Mouse (Mus musculus) layer of hippocampus, postnatal 25 days (tissue): Measurements from ENCODE around the gene Best1. TPM values are rescaled to one million over a fixed set of nuclear protein-coding genes. Genes with fewer than 3 reads are reported as not detected.

Source experiments
- DNase-seq, 2 experiments: peaks; one replicate each; pipeline ENCODE4 v3.0.0; 2022; ENCODE audit warnings: mixed read lengths in 2 of 2, low spot score in 1 of 2; ENCODE audit errors: extremely low spot score in 1 of 2
- total RNA-seq, 2 experiments: library from RNA; stranded (reverse); gene quantifications; 2 replicates each; pipeline ENCODE4 v1.2.3; 2021

The Best1 gene
- total RNA-seq, 2 experiments from 2014 or later = 0.85 to 0.96 TPM

DNA sequence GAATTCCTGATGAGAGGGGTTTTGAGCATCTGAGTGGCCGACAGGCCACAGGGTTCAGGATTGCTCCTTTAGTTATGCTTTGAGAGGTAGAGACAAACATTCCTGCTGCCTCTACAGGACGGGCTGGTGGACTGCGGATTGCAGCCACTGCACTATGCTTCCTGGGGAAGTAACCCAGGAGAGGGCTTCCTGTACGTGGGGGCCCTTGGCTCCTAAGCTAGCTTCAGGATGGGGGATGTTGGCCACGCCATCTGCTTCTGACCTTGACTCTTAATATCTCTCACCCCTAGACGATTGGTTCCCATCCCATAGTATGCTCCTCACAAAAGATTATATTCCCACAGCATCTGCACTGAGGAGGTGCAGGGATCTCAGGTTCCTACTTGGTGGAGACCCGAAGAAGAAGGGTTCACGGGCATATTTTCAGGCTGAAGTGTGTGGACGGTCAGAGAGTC is 21.9 kb upstream of the Best1 start:
- DNase-seq = no peak

DNA sequence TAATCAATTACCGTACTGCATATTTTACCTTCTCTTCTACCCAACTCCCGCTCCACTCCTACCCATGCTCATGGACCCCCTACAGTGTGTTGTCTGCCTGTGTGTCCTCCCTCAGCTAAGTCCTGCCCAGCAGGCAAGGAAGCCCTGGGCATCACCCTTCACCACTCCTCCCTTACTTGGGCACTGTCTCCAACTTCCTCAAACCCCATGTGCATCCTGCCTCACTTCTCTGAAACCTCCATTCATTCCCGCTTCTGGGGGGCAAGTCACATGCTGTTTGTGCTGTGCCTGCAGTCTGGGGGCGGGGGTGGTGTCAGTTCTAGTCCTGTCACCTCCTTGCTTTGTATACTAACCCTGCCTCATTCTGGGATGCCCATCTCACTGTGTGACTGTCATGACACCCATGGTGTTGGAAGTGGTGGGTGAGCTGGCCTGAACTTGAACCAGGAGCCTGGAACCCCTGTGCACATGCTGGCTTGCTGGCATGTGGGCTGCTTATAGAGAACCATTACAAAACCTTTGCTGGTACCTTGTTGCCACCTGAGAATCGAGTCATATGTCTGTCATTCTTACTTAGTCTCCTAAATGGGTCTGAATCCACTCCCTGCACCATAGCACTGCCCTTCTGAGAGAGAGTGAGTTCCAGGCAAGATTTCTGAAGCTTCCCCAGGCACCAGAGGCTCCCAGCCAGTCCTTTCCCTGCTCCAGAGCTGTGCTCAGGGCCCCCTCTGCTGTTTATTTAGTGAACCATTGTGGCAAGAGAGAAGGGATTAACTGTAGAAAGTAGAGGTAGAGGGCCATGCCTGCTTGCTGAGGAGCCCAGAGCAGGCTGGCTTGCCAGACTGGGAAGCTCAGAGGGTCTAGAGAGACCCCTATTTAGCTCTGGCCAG is 21.2 kb upstream of the Best1 start:
- peak in 1 of 2 experiments; percentile 51 for DNase-seq

DNA sequence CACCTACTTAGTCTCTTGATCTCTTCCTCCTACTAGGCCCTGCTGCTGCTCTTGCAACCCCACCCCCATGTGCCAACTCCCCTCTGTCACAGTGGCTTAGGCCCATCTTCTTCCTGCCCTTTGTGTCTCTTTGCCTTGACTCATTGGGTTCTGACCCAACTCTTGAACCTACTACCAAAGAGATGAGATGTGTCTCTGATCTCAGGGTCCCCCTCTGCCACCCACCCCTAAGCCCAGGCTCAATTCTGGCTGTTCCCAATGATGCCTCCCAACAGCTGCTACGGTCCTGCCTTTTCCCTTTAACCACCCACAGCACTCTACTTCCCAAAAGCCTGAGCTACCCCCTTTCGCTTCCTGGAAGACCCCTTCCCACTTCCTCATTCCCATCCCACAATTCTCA is 20.5 kb upstream of the Best1 start:
- DNase-seq = no peak

DNA sequence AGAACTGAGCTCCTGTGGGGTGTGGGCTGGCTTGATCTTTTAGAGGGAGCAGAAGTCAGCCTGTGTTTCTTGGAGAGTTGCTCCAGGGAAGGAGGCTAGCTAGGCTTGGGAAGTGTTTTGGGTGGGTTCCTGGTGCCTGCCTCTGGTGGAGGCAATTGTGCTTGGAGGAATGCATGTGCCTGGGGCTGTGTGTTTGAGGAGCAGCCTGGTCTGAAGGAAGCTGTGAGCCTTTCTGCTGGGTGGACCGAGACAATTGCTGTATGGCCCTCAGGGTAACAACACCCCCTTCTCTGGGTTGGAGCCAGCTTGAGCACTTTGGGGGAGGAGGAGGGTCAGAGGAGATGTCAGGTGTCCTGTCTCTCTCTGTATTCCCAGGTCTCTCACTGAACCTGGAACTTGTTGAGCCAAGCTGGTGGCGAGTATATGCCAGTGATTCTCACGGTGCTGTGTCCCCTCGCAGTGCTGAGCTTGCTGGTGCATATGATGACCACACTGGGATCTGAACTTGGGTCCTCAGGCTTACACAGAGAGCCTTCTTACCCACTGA is 17.9 kb upstream of the Best1 start:
- no peak for DNase-seq

DNA sequence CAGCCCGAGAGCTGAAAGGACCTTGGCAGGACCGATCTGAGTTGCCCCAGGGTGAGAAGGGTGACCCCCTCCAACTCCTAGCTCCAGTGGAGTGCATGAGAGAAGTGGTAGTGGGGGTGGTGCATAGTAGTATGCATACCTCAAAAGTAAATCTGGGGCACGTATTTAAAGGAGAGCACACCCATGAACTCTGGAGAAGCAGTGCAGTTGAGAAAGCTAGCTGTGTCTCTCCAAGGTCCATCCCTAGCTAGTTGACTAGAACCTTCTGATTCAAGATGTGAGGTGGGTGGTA is 17.0 kb upstream of the Best1 start:
- no peak for DNase-seq

DNA sequence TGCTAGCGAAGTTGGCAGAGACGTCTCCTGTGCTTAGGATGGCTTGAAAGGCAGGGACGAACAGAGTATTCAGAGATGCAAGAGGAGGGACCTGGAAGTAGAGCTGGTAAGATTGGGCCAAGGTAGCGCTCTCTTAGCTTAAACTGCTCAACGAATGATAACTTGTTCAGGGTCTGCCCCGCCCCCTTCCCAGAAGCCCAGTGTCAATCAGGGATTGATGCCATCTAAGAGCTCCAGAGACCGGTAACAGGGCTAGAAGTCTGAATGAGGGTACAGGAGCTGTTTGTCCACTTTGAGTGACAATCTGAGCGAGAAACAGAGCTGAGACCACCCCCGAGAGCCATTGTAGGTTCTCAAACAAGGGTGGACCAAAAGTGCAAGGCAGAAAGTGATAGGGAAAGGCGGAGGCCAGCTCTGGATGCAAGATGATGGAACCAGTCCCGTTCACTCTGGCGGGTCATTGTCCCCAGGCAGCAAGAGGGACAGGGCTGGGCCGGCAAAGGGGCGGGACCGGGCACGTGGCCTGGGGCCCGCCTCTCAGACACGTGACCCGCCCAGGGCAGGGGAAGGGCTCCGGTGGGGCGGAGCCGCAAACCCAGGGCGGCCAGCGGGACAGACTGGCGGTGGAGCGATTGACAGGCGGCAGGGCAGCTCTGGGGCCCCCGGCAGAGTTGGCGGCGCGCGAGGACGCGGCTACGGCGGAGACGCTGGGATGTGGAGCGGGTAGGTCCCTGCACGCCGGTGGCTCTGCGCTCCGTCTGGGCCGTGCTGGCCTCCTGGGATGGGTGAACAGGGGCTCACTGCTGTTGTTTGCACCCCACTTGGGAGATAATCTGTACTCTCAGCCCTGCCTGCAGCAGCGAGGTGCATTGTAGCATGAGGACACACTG is 16.4 kb upstream of the Best1 start:
- peak; percentile 62 to 70 for DNase-seq

DNA sequence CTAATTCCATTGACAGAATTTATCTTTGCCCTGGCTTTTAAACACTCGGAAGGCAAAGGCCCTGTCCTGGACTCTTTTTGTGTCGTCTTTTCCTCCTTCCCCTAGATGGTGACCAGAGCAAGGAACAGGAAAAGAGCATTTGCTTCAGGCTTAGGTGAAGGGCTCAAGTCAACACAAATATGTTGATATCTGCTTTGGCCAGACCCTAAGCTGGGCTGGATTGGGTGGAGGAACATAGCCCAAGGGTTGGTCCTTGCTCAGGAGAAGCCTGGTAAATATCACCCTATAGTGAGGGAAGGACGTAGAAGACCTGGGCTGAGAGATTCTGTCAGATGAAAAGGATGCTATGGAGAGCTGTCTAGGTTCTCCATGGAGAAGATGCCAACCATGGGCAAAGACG is 14.7 kb upstream of the Best1 start:
- no peak for DNase-seq

DNA sequence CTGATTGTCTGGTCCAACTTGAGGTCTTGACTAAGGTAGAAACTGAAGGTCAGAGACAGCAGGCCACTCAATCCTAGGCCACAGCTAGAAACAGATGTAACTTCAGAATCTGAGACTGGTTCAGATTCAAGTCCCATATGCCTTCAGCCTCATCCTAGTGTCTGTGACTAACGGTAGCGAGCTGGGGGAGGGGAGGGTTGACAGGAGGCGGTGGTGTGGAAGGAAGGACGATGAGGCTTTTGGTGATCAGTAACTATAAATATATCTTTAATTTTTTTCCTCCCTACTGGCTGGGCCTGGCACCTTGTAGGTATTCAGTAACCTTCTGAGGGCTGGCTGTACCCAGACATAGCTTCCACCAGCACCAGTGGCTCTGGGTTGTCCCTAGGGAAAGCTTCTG is 14.0 kb upstream of the Best1 start:
- no peak for DNase-seq

DNA sequence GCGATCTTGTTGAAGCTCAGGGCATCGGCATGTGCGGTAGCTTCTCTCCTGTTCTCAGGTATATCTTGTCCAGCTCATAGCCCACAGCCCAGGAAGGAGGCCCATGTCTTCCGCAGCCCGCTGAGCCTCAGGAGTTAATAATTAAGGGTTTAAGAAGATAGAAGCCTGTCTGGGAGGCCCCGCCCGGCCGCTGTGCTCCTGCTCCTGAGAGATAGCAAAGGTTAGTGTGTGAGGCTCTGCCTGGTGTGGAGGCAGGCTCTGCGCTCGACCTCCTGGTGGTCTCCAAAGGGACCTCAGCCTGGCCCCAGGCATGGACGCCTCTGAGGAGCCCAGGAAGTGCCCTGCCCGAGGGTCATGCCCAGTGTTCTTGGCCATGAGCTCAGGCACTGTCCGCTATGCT is 13.4 kb upstream of the Best1 start:
- no peak for DNase-seq

DNA sequence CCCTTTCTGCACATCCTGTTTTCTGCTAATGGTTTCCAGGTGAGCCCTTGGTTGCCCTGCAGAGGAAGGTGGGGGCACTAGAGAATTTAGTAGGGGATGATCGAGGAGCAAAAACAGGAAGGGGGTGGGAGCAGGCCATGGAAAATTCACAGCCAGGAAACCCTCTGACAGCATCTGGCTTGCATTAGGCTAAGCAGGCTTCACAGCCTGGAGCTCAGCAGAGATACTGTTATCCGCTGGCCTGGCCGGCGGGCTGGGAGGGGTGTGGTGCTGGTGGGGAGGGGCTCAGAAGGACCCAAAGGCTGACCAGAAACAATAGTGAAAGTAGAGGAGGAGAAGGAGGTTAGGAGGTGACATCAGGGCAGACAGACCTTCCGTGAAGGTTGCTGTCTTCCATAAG is 12.5 kb upstream of the Best1 start:
- DNase-seq = no peak

DNA sequence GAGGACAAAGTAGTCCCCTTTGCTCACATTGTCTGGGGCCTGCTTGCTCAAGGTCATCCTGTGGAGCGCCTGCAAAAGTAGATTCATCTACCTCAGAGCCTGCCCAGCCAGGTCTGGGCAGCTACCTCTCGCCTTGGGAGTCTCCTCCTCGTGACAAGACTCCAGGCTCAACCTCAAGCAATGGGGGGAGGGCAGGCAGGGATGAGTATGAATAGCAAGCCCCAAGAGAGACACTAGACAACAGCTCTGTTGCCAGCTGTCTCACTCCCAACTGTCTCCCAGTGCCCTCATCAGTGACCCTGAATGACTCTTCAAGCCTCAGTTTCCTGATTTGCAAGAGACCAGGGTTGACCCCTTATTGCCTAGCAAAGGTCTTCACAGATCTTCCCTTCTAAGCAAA is 11.9 kb upstream of the Best1 start:
- no peak for DNase-seq

DNA sequence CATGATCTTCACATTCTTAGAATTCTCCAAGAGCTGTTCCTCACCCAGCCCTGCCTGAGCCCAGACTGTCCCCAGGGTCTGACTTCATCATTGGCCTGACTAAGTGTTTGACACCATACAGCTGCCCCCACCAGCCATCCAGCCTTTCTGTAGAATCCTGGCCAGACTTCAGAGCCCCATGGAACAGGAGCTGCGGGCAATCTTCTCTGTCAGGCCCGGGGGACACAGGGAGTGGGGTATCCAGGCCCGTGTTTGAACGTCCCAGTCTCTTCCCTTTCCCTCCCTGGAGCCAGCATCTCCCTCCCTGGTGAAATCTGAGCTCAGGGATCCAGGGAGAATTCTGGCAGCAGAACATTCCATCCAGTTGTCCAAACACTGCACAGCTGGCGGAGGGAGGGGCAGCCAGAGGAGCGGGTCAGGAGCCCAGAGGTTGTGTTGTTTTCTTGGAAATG is 11.4 kb upstream of the Best1 start:
- DNase-seq = no peak

DNA sequence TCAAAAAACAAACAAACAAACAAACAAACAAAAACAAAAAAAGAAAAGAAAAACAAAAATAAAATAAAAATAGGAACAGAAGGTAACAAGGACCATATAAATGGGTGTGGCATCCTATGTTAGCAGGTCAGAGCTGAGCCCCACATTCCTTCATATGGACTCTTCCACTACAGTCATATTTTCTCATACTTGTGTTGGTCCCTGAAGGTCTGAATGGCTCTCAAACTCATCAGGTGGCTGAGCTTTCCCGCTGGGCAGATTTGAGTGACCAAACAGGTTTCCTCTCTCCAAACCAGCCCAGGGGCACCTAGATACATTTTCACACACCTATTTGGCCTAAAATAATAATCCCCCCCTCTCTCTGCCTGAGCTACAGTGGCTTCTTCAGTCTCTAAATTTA is 10.0 kb upstream of the Best1 start:
- no peak for DNase-seq

DNA sequence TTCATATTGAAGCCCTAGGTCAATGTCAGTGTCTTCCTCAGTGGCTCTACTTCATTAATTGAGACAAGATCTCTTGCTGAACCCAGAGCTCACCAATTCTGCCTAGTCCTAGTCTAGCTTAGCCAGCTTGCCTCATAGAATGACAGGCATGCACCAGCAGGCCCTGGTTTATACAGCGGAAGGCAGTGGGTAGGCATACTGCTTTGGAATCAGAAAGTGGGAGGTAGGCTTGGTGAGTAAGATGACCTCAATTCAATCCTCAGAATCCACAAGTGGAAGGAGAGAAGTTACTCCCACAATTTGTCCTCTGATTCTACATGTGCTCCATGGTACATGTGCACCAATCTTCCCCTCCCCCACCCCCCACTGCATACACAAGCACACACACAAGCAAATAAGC is 2.3 kb upstream of the Best1 start:
- no peak for DNase-seq

DNA sequence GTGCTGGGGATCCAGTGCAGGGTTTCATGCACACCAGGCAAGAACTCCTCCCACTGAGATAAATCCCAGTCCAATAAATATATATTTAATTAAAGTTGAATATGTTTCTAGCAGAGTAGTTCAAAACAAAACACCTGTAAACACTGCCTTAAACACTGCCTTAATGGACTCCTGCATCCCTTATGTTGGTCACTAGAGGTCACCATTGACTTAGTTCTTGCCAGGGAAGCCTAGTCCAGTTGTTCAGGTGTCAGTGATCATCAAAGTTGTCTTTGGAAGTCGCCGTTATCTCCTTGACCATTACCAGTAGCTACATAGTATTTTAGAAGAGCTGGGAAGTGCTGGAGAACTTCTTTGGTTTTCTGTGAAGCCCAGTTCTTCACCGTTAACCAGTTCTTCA is 1.1 kb downstream of the Best1 start:
- no peak for DNase-seq

DNA sequence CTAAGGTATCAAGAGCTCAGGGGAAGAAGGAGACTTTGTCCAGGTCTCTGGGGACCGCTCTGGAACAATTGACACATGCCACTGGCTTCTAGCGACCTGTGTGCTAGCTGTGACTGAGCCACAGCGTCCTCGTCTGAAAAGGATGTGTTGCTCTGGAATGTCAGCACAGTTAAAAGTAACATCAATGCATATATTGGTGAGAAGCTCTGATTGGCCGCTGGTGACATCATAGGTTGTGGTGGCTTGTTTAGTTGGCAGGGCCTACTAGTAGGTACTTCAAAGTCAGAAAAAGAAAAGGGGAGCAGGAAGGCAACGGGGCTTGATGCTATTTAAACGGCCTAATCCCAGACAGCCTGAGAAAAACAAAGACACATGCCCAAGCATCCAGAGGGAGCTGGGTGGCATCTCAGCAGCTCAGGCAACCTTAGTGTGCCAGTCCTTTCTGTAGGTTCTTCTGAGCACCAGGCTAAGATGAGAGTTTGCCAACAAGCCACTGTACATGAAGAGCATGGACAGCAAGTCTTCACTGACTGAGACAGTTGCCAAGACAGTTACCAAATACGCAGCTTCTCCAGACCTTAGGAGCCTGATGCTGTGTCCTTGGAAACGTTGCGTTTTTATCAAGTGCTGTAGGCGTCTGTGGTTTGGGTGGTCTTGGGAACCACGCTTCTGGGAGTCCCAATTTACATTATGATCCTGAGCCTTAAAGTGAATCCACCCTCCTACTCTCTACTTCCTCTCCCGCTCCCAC is 2.5 kb downstream of the Best1 start:
- no peak for DNase-seq

DNA sequence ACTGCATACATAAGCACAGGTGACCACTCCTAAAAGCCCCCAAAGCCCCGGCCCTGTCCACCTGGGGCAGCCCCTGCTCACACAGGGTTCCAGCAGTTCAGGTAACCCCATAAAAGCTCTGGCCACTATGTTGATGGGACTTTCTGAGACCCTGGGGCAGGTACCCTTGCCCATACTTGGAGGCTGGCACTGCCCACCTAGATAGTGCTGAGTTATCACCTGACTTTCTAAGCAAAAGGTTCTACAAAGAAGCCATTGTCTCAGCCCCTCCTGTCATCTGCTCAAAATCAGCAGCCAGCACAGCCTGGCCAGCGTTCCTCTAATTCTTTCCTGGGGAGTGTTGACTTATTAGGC is 3.4 kb downstream of the Best1 start:
- DNase-seq = no peak

DNA sequence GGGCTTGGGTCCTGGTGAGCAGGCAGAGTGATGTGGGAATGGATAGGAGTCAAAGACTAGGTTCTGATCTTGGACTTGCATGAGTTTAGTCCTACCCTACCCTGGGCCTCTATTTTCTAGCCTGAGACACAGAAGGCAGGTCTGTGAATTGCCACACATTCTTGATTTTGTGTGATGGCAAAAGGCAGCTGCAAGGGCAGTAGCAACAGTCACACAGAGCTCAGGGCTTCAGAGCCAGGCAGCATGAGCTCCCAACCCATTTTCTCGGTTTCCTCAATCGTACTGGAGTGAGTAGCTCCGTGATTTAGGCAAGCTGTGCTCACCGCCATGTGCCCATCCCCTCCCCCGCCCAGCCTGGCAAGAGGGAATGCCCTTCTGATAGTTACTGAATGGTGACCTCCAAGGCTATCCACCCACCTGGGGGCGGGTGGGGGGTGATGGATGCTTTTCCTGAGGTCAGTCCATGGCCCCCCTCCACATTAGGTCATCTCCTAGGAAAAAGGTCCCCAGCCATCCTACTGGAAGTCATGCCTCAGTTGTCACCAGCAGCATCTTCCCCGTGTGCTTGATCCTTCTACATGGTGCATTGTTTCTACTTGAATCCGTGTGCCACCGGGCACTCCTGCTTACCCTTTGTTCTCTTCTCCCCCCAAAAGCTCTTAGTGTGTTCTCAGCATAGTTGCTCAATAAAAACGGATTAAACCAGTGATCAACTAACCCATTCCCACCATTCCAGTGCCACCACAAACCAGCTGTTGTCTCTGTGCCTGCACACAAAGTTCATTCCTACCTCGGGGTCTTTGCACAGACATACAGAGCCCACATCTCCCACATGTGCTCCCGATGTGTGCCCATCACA is 4.0 kb downstream of the Best1 start:
- DNase-seq = no peak

DNA sequence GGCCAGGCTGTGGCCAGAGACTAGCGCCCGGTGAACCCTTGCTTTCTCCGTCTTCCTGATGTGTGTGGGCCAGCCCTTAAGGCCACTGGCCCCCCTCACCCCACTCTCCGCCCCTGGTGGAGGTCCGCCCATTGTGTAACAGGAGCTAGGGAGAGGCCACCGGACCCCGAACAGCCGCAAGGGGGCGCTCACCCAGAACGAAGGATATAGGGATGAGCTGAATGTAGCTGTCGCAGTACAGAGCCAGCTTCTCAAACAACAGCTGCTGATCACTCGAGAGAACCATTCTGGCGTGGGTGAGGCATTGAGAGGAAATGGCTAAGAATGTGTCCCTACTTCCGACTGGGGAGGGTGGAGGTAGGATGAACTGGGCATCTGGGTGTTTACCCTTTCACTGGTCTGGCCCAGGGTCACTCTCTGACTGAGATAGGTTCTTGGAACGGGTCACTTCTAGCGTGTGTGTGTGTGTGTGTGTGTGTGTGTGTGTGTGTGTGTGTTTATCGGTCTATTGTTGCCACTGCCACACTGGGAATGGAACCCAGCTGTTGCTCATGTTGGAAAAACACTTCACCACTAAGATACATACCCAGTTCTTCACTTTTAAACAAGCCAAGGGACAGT is 8.3 kb downstream of the Best1 start:
- DNase-seq = peak; percentile 86 to 92
